In genomic region chr9:114561671-114561971, GRCm38 (mm10) we compare ENCODE assay signal across 12 mouse cellular contexts. TPM values are rescaled to one million over a fixed set of nuclear protein-coding genes. Genes with fewer than 3 reads are reported as not detected.
DNase-seq lines count a peak whose midpoint lies in the region; ATAC-seq and TF ChIP-seq lines count a peak whose summit lies in the region.
"Had no signal": no experiment of that assay in that cellular context is flagged by ENCODE, and none has a peak within 500 bp of the region (broad histone marks: within the 10 kb centered on the region; RNA-seq: fewer than 3 reads in every experiment).

No protein-coding gene starts in this region.

- intact Hi-C loops in heart, adult 2 months (cut with DNase I), result no loop called here
- intact Hi-C loops in gastrocnemius, postnatal 36 days (cut with DNase I), result no loop called here

- TF ChIP-seq EP300 in heart, adult 2 months (IDR thresholded peaks at IDR 0.05; ENCODE audit: insufficient read depth, low read depth, low read length), result no peak

- H3K36me3 ChIP-seq in heart, embryonic 12.5 days, result no peaks in the 10 kb centered on the region
- no peaks in the 10 kb centered on the region for H3K36me3 ChIP-seq in heart, adult 2 months (ENCODE audit: control insufficient read depth, insufficient read depth, low read length)
- no peaks in the 10 kb centered on the region for H3K36me3 ChIP-seq in hindbrain, embryonic 11.5 days (ENCODE audit: control insufficient read depth, insufficient read depth, low read length)
- H3K36me3 ChIP-seq in liver, embryonic 16.5 days (ENCODE audit: control insufficient read depth, insufficient read depth), result no peaks in the 10 kb centered on the region

- H3K9me3 ChIP-seq in heart, embryonic 12.5 days (replicated peaks), result no peaks in the 10 kb centered on the region
- H3K9me3 ChIP-seq in hindbrain, embryonic 11.5 days (ENCODE audit: control insufficient read depth, low read length), result no peaks in the 10 kb centered on the region
- H3K9me3 ChIP-seq in liver, embryonic 16.5 days (replicated peaks; ENCODE audit: control insufficient read depth, low read length), result no peaks in the 10 kb centered on the region

- no peak for DNase-seq in heart, adult 2 months
- peak; percentile 53 for DNase-seq in MN1 (ENCODE audit: low spot score)
- peak; percentile 66 for DNase-seq in hindbrain, embryonic 11.5 days (ENCODE audit: low spot score)
- no peak for DNase-seq in gastrocnemius, postnatal 36 days
- DNase-seq in urinary bladder, adult 18-20 months (ENCODE audit: low spot score in 2 of 2), result no peak
- no peak for DNase-seq in cerebellum, postnatal 36 days
- DNase-seq: adrenal gland, adult 8-10 months had no signal

- H3K4me2 ChIP-seq in heart, embryonic 12.5 days, result peak overlapping the region; percentile 80
- H3K4me2 ChIP-seq in hindbrain, embryonic 11.5 days (replicated peaks; ENCODE audit: low read depth, low read length), result peak overlapping the region; percentile 91
- H3K4me2 ChIP-seq in liver, embryonic 16.5 days (ENCODE audit: low read depth, low read length), result peak overlapping the region; percentile 55

- ATAC-seq in heart, embryonic 12.5 days (ENCODE audit: insufficient number of reproducible peaks, low FRiP score), result no peak
- no peak for ATAC-seq in hindbrain, embryonic 11.5 days (ENCODE audit: low FRiP score)
- no peak for ATAC-seq in liver, embryonic 16.5 days (ENCODE audit: low read depth)

- H3K27ac ChIP-seq in heart, embryonic 12.5 days (ENCODE audit: poor library complexity, severe bottlenecking), result no peak overlapping the region
- H3K27ac ChIP-seq in heart, adult 2 months, result no peak overlapping the region
- no peak overlapping the region for H3K27ac ChIP-seq in hindbrain, embryonic 11.5 days (ENCODE audit: low read depth, low read length)
- no peak overlapping the region for H3K27ac ChIP-seq in liver, embryonic 16.5 days (ENCODE audit: low read length)

- no peaks in the 10 kb centered on the region for H3K79me2 ChIP-seq in heart, adult 2 months (replicated peaks; ENCODE audit: control insufficient read depth, insufficient read depth, low read length)

- no peak for TF ChIP-seq CTCF in heart, adult 2 months (IDR thresholded peaks at IDR 0.05)

- H3K4me3 ChIP-seq in heart, embryonic 12.5 days, result peak overlapping the region; percentile 57
- H3K4me3 ChIP-seq in heart, adult 2 months, result no peak overlapping the region
- peak overlapping the region; percentile 79 for H3K4me3 ChIP-seq in hindbrain, embryonic 11.5 days (ENCODE audit: low read depth, low read length)
- H3K4me3 ChIP-seq in liver, embryonic 16.5 days (ENCODE audit: low read depth, low read length), result peak overlapping the region; percentile 58
- H3K4me3 ChIP-seq: myocyte had no signal

- H3K4me1 ChIP-seq in heart, embryonic 12.5 days (replicated peaks), result peaks cover 35% of the 10 kb centered on the region
- H3K4me1 ChIP-seq in heart, adult 2 months (ENCODE audit: control insufficient read depth, insufficient read depth, low read length), result no peaks in the 10 kb centered on the region
- peaks cover 2% of the 10 kb centered on the region; the same call in 1 of the 2 replicates for H3K4me1 ChIP-seq in hindbrain, embryonic 11.5 days (replicated peaks; ENCODE audit: control insufficient read depth, insufficient read depth, low read length)
- H3K4me1 ChIP-seq in liver, embryonic 16.5 days (ENCODE audit: control insufficient read depth, low read depth, low read length), result no peaks in the 10 kb centered on the region; the same call in none of the 2 replicates

- TF ChIP-seq POLR2A in heart, adult 2 months (IDR thresholded peaks at IDR 0.05; ENCODE audit: insufficient read depth, low read depth, low read length), result no peak

- peaks cover 56% of the 10 kb centered on the region for H3K27me3 ChIP-seq in heart, embryonic 12.5 days (replicated peaks)
- H3K27me3 ChIP-seq in heart, adult 2 months (ENCODE audit: control insufficient read depth, insufficient read depth, low read length), result peaks cover 28% of the 10 kb centered on the region
- no peaks in the 10 kb centered on the region for H3K27me3 ChIP-seq in hindbrain, embryonic 11.5 days (ENCODE audit: control insufficient read depth, insufficient read depth, low read length)
- peaks cover 61% of the 10 kb centered on the region for H3K27me3 ChIP-seq in liver, embryonic 16.5 days (ENCODE audit: control insufficient read depth, insufficient read depth, low read depth, low read length)

- peak overlapping the region; percentile 62; the same call in 1 of the 2 replicates for H3K9ac ChIP-seq in heart, embryonic 12.5 days
- H3K9ac ChIP-seq in heart, adult 2 months (ENCODE audit: low read depth, low read length), result no peak overlapping the region
- H3K9ac ChIP-seq in hindbrain, embryonic 11.5 days (ENCODE audit: low read depth, low read length), result peak overlapping the region; percentile 73
- no peak overlapping the region for H3K9ac ChIP-seq in liver, embryonic 16.5 days (ENCODE audit: low read depth, low read length)

- 1% methylated on average over 12 of the region's 12 CpGs for WGBS in heart, embryonic 12.5 days
- 10% methylated on average over 12 of the region's 12 CpGs for WGBS in heart, adult 2 months
- WGBS in hindbrain, embryonic 11.5 days, result 1% methylated on average over 12 of the region's 12 CpGs
- 1% methylated on average over 12 of the region's 12 CpGs for WGBS in liver, embryonic 16.5 days (ENCODE audit: insufficient replicate concordance)

RNA-seq across cellular contexts. Expression of gene Trim71, which starts 2.5 kb away (rescaled TPM):
- 0.40 and 0.63 TPM in 2 replicates for polyA plus RNA-seq in heart, embryonic 12.5 days (2016; fragmentation: Nextera tagmentation; extraction: Ambion mirVana)
- not detected for total RNA-seq in heart, adult 2 months (2021)
- polyA plus RNA-seq in heart, adult 2 months (2012; rRNA removed), result not detected in 2 replicates
- 1.9 and 2.7 TPM in 2 replicates for polyA plus RNA-seq in hindbrain, embryonic 11.5 days (2014; fragmentation: Nextera tagmentation; extraction: Ambion mirVana)
- polyA plus RNA-seq in liver, embryonic 16.5 days (2015; fragmentation: Nextera tagmentation; extraction: Ambion mirVana), result 0.69 and 0.71 TPM in 2 replicates
- not detected for total RNA-seq in gastrocnemius, postnatal 36 days (2021)

RNA-seq across cellular contexts. Expression of gene C130032M10Rik, which starts 46.1 kb away (rescaled TPM):
- polyA plus RNA-seq in heart, embryonic 12.5 days (2016; fragmentation: Nextera tagmentation; extraction: Ambion mirVana), result 0.64 and 1.3 TPM in 2 replicates
- not detected for total RNA-seq in heart, adult 2 months (2021)
- polyA plus RNA-seq in heart, adult 2 months (2012; rRNA removed), result not detected in 2 replicates
- not detected in 2 replicates for polyA plus RNA-seq in hindbrain, embryonic 11.5 days (2014; fragmentation: Nextera tagmentation; extraction: Ambion mirVana)
- not detected in 2 replicates for polyA plus RNA-seq in liver, embryonic 16.5 days (2015; fragmentation: Nextera tagmentation; extraction: Ambion mirVana)
- not detected for total RNA-seq in gastrocnemius, postnatal 36 days (2021)
- total RNA-seq: layer of hippocampus, adult 8-10 months had no signal
- polyA plus RNA-seq: C2C12 had no signal

RNA-seq across cellular contexts. Expression of gene Ccr4, which starts 56.9 kb away (rescaled TPM):
- polyA plus RNA-seq in heart, embryonic 12.5 days (2016; fragmentation: Nextera tagmentation; extraction: Ambion mirVana), result not detected in 2 replicates
- not detected for total RNA-seq in heart, adult 2 months (2021)
- not detected in 2 replicates for polyA plus RNA-seq in heart, adult 2 months (2012; rRNA removed)
- polyA plus RNA-seq in hindbrain, embryonic 11.5 days (2014; fragmentation: Nextera tagmentation; extraction: Ambion mirVana), result not detected in 2 replicates
- polyA plus RNA-seq in liver, embryonic 16.5 days (2015; fragmentation: Nextera tagmentation; extraction: Ambion mirVana), result not detected in 2 replicates
- total RNA-seq in gastrocnemius, postnatal 36 days (2021), result not detected
- total RNA-seq: adrenal gland, adult 8-10 months; layer of hippocampus, adult 8-10 months had no signal
- polyA plus RNA-seq: C2C12, myocyte had no signal

Comparison
In these comparisons a context has a peak if more than half of its experiments do, and no peak if none do; other contexts are left out.
1. H3K9ac ChIP-seq: peak in heart, embryonic 12.5 days (single experiment) and hindbrain, embryonic 11.5 days (single experiment); none in heart, adult 2 months (single experiment) and liver, embryonic 16.5 days (single experiment).
2. DNase-seq: peak in MN1 (single experiment) and hindbrain, embryonic 11.5 days (single experiment); none in heart, adult 2 months (0 of 2), gastrocnemius, postnatal 36 days (0 of 2), urinary bladder, adult 18-20 months (0 of 2) and cerebellum, postnatal 36 days (0 of 2).
3. Peak in every context shown above with its lines, with median percentiles within 50 percentile points of each other: H3K4me2 ChIP-seq.